Mouse (Mus musculus): ENCODE results near the gene Cdk17. TPM values are rescaled to one million over a fixed set of nuclear protein-coding genes. Genes with fewer than 3 reads are reported as not detected.
A peak's percentile ranks its signal among the peaks of the same experiment; 100 is the strongest.

The Cdk17 gene
- polyA plus RNA-seq, 1 experiment from 2014 or later: 15.4 TPM

DNA sequence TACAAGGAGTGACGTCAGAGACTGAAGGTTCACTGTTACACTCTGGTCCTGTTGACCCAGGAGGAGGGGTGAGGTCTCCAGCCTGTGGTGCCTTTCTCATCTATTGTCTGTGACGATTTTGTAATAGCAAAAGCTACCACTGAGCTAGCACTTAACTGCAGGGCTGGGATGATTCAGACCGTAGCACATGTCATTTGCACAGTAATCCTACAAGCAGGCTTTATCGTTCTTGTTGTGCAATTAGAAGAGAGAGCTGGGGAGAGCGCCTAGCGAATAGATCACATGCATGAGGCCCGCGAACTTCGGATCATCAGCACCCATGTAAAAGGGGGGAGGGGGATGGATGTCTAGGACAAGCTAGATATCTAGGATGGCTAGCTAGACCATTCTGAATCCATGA, 105.2 kb downstream of the Cdk17 start:
- no peaks in the 10 kb centered on the region for H3K9me3 ChIP-seq (replicated peaks)
- no peak overlapping the region for H3K4me3 ChIP-seq
- peaks cover 38% of the 10 kb centered on the region for H3K4me1 ChIP-seq
- peaks cover 96% of the 10 kb centered on the region for H3K36me3 ChIP-seq
- WGBS: 91% methylated on average over 9 of the region's 9 CpGs
- DNase-seq (ENCODE audit: low spot score): no peak
- no peak overlapping the region for H3K27ac ChIP-seq
- H3K27me3 ChIP-seq (ENCODE audit: low read depth, poor library complexity, severe bottlenecking): no peaks in the 10 kb centered on the region

DNA sequence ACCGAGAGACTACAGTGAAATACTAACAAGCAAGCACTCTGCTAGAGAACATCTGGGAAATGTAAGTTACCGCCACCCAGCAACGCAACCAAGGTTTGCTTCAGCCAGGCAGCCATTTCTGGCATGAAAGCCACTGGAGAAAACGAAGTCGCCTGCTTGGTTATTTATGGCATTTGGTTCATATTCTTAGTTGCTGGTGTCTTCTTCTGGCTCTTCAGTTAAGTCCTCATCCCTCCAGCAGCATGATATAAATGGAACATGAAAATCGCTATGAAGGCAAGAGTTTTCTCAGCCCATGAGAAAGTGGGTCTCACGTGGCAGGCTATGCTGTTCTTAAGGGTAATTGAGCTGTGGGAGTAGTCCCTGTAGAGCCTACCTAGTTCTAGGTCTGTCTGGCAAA, 105.8 kb downstream of the Cdk17 start:
- Histone ChIP-seq H3K27me3 (ENCODE audit: low read depth, poor library complexity, severe bottlenecking) (no peaks in the 10 kb centered on the region), H3K4me3 (no peak overlapping the region), H3K36me3 (peaks cover 94% of the 10 kb centered on the region), H3K9me3 (replicated peaks) (no peaks in the 10 kb centered on the region), H3K27ac (no peak overlapping the region), H3K4me1 (peaks cover 33% of the 10 kb centered on the region)
- no peak for DNase-seq (ENCODE audit: low spot score)
- 93% methylated on average over 7 of the region's 7 CpGs for WGBS

DNA sequence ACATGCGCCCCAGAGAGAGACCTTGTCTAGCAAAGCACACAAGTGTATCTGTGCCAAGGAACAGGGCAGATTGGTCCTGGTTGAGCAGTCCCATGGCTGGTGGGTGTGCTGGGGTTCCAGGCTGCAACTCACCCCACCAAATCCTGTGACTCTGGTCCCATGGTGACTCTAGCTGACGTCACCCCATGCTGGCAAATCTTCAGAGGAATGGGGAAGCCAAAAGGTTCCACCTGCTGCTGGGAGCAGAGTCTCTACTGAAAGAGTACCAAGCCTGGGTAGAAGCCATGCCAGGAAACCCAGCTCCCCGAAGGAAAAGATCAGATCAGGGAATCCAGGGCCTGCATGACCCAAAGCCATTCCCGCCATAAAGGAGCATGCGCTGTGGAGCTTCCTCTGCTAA, 106.8 kb downstream of the Cdk17 start:
- Histone ChIP-seq H3K4me3 (no peak overlapping the region), H3K36me3 (peaks cover 93% of the 10 kb centered on the region), H3K9me3 (replicated peaks) (no peaks in the 10 kb centered on the region), H3K4me1 (peaks cover 23% of the 10 kb centered on the region), H3K27me3 (ENCODE audit: low read depth, poor library complexity, severe bottlenecking) (no peaks in the 10 kb centered on the region), H3K27ac (no peak overlapping the region)
- no peak for DNase-seq (ENCODE audit: low spot score)
- WGBS: 91% methylated on average over 5 of the region's 5 CpGs

DNA sequence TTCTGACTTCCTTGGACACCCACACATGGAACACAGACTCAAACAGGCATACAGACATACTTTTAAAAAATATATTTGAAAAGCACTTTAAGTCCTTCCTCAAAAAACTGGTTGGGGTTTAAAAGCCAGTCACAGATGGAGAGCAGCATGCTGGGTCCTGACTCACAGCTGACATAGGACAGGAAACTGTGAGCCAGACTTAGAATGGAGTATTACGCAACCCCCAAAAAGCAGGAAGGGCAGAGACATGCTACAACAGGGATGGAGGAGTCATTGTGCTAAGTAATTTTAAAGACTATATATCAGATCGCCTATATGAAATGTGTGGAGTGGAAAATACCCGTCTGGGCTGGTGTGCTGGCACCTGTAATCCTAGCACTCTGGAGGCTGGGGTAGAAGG, 107.7 kb downstream of the Cdk17 start:
- H3K27ac ChIP-seq: no peak overlapping the region
- H3K27me3 ChIP-seq (ENCODE audit: low read depth, poor library complexity, severe bottlenecking): no peaks in the 10 kb centered on the region
- no peak for DNase-seq (ENCODE audit: low spot score)
- peaks cover 93% of the 10 kb centered on the region for H3K36me3 ChIP-seq
- WGBS: 93% methylated on average over 3 of the region's 3 CpGs
- no peaks in the 10 kb centered on the region for H3K9me3 ChIP-seq (replicated peaks)
- no peak overlapping the region for H3K4me3 ChIP-seq
- H3K4me1 ChIP-seq: peaks cover 15% of the 10 kb centered on the region

DNA sequence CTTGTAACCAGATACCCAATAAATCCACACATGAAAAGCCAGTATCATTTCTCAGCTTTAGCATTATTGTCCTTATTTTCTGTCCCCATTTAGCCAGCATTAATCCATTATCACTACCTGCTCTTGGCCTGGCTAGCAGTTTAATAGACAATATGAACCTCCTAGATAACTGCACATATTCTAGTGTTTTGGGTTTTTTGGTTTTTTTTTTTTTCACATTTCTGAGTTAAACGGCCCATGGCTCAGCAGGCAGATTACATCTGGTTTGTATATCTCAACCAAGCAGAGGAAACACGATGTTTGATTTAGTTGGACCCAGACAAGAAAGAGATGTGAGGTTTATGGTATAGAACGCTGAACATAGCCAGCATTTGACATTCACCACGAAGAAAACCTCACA, 109.1 kb downstream of the Cdk17 start:
- WGBS: 65% methylated on average over 4 of the region's 4 CpGs
- Histone ChIP-seq H3K36me3 (peaks cover 87% of the 10 kb centered on the region), H3K9me3 (replicated peaks) (no peaks in the 10 kb centered on the region), H3K4me3 (no peak overlapping the region), H3K27me3 (ENCODE audit: low read depth, poor library complexity, severe bottlenecking) (no peaks in the 10 kb centered on the region), H3K4me1 (peaks cover 16% of the 10 kb centered on the region), H3K27ac (no peak overlapping the region)
- DNase-seq (ENCODE audit: low spot score): no peak

DNA sequence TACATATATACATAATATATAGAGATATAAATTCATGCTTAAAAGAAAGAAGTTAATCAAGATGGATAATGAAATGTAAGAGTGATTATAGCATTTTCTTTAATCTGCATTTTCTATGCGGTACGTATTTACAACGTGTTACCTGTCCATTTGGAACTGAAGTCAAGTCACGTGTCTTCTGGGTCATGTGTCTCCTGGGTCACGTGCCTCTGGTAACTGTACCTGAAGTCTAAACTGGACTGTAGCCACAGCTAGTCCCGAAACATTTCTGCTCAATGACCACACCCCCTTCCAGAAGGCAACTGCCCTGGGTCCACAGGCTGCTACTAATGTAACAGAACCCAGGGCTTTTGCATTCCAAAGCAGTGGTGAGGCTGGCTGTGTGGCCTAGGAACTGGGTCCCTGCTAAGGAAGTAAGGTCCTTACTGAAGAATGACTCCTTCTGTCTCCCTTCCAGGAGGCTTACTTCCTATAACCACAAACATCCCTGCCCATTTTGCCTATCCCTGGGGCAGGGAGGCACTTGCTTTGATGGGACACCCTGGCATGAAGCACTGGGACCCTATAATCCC, 110.3 kb downstream of the Cdk17 start:
- 91% methylated on average over 6 of the region's 6 CpGs for WGBS
- no peak overlapping the region for H3K4me3 ChIP-seq
- peaks cover 87% of the 10 kb centered on the region for H3K36me3 ChIP-seq
- no peak for DNase-seq (ENCODE audit: low spot score)
- H3K9me3 ChIP-seq (replicated peaks): no peaks in the 10 kb centered on the region
- H3K27ac ChIP-seq: no peak overlapping the region
- no peaks in the 10 kb centered on the region for H3K27me3 ChIP-seq (ENCODE audit: low read depth, poor library complexity, severe bottlenecking)
- peaks cover 28% of the 10 kb centered on the region for H3K4me1 ChIP-seq

DNA sequence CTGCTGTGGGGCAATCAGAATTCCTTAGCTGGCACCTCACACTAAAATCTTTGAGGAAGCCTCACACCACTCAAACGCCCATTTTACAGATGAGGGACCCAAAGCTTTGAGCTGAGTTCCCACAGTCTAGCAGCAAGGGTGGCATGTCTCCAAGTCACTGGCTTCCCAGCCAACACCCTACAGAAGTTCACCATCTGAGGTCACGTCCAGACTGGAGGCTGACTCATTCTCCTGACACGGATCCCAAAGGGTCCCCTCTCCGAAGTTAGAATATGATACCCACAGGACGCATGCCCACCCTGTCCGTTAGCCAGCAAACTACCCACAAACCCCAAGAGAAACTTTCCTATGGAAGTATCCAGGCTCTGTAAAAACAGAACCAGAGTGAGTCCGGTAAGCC, 111.2 kb downstream of the Cdk17 start:
- no peak for DNase-seq (ENCODE audit: low spot score)
- no peak overlapping the region for H3K4me3 ChIP-seq
- WGBS: 89% methylated on average over 7 of the region's 7 CpGs
- H3K36me3 ChIP-seq: peaks cover 84% of the 10 kb centered on the region
- H3K27me3 ChIP-seq (ENCODE audit: low read depth, poor library complexity, severe bottlenecking): no peaks in the 10 kb centered on the region
- H3K9me3 ChIP-seq (replicated peaks): no peaks in the 10 kb centered on the region
- H3K27ac ChIP-seq: no peak overlapping the region
- H3K4me1 ChIP-seq: peaks cover 37% of the 10 kb centered on the region

DNA sequence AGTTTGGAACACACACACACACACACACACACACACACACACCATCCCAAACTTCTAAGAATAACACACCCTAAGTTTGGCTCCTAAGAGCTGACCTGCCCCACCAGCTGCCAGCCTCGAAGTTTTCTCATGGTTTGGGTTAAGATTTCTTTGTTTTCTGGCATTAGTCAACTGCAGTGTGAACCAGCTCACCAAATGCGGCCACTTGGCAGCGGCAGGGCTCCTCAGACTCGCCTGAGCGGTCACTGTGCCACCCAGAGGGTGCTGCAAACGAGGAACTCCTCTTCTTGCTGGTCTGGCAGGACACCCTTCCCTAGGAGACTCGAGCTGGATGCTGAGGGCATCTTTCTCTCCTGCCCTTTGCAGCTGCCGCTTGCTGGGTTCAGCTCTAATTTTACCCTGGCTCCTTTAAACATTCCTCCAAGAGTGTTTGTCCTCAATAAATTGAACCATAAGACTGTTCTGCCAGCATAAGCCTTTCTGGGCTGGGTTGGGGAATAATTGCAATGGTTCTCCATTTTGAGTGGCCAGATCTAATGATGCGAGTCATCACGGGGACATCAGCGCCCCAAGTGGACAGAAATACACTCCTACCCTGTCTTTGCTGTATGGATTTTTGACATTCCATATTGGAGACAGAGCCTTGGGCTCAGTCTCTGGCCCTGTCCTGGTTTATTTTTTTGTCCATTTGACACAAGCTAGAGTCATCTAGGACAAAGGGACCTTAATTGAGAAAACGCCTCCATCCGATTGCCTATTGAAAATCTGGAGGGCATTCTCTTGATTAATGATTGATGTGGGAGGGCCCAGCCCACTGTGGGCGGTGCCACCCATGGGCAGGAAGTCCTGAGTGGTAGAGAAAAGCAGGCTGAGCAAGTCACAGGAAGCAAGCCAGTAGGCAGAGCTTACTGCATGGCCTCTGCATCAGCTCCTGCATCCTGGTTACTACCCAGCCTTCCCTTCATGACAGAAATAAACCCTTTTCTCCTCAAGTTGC, 112.6 kb downstream of the Cdk17 start:
- peaks cover 49% of the 10 kb centered on the region for H3K4me1 ChIP-seq
- H3K27ac ChIP-seq: no peak overlapping the region
- no peaks in the 10 kb centered on the region for H3K27me3 ChIP-seq (ENCODE audit: low read depth, poor library complexity, severe bottlenecking)
- no peaks in the 10 kb centered on the region for H3K9me3 ChIP-seq (replicated peaks)
- WGBS: 83% methylated on average over 14 of the region's 14 CpGs
- no peak for DNase-seq (ENCODE audit: low spot score)
- peaks cover 83% of the 10 kb centered on the region for H3K36me3 ChIP-seq
- H3K4me3 ChIP-seq: no peak overlapping the region

DNA sequence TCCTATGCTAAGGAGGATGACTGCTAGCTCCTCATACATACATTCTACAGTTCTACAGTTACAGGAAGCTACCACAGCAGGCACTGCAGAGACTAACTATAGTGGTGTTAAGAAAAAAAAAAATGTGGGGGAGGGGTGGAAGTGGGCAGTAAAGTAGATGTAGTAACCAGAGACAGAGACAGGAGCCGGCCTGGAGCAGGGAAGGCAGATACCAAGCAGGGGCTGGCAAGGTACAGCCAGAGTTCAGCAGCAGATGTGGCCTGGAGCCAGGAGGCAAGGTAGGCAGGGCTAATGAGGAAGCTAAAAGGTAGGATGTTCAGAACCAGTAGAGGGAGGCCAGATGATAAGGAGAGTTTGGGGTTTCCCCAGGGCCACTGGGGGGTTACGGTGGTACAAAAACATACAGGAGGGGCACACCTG, 113.6 kb downstream of the Cdk17 start:
- Histone ChIP-seq H3K27ac (no peak overlapping the region), H3K36me3 (peaks cover 83% of the 10 kb centered on the region), H3K4me3 (no peak overlapping the region), H3K4me1 (peaks cover 49% of the 10 kb centered on the region), H3K27me3 (ENCODE audit: low read depth, poor library complexity, severe bottlenecking) (no peaks in the 10 kb centered on the region), H3K9me3 (replicated peaks) (no peaks in the 10 kb centered on the region)
- 57% methylated on average over 2 of the region's 2 CpGs for WGBS
- DNase-seq (ENCODE audit: low spot score): no peak

DNA sequence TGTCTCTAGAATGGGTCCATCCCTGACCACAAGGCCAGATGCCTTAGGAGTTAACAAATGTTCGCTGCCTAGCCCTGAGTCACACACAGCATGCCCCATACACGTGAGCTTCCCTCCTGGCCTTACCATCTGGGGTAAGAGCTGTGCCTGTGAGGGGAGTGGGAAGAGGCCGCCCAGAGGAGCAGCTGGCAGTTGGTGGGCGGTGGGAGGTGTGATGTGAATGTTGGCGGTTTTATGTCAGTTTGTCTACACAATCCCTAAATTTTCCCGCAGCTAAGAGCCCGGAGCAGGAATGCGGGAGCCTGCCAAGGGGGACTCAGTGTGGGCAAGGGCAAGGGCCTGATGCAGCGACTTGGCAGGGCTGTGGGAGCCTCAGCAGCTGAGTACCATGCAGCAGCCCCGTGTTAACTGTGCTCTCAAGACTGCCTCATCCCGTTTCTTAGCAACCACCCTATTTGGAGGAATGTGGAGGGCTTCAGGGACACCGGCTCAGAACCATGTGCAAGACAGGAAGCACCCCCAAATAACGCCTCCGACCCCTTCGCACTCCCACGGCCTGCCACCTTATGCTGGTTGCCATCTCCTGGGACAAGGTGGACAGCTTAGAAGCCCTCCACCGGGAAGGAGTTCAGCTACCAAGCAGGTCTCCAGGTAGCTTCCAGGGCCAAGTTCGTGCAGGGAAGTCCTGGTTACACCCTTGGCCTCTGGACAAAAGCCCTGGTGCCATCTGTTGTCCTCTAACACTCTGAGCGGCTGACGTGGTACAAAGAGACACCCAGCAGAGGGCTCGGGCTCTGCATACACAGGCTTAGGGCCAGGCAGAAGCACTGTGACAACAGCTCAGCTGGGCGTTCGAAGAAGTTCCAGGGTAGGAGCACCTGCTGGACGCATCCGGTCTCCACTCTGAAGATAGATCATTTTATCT, 114.8 kb downstream of the Cdk17 start:
- H3K9me3 ChIP-seq (replicated peaks): no peaks in the 10 kb centered on the region
- peaks cover 86% of the 10 kb centered on the region for H3K36me3 ChIP-seq
- no peaks in the 10 kb centered on the region for H3K27me3 ChIP-seq (ENCODE audit: low read depth, poor library complexity, severe bottlenecking)
- H3K4me1 ChIP-seq: peaks cover 43% of the 10 kb centered on the region
- WGBS: 54% methylated on average over 25 of the region's 25 CpGs
- DNase-seq (ENCODE audit: low spot score): no peak
- H3K27ac ChIP-seq: 0 out of 2 replicates have a peak overlapping the region, but pooled peaks have one; percentile 1
- H3K4me3 ChIP-seq: no peak overlapping the region

DNA sequence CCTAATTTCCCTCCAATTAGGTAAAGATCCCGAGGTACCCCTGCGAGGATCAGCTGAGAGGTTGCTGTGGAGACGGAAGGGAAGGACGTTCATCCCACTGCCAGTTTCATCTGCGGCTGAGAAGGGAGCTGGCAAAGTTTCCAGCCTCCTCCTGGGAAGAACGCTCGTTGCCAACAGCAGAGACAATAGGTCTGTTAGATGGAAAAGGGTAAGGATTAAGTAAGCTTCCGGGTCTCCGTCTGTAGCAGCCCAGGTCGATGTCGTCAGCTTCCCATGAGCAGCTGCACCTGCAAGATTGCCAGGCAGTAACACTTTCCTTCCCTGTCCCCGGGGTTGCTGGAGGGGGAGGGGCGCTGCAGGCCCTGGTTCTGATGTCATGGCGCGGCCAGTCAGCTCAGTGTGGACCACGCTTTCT, 115.7 kb downstream of the Cdk17 start:
- Histone ChIP-seq H3K27me3 (ENCODE audit: low read depth, poor library complexity, severe bottlenecking) (no peaks in the 10 kb centered on the region), H3K9me3 (replicated peaks) (no peaks in the 10 kb centered on the region), H3K27ac (0 out of 2 replicates have a peak overlapping the region, but pooled peaks have one; percentile 32), H3K4me3 (no peak overlapping the region), H3K4me1 (peaks cover 43% of the 10 kb centered on the region), H3K36me3 (peaks cover 88% of the 10 kb centered on the region)
- WGBS: 10% methylated on average over 16 of the region's 16 CpGs
- DNase-seq (ENCODE audit: low spot score): peak; percentile 60

DNA sequence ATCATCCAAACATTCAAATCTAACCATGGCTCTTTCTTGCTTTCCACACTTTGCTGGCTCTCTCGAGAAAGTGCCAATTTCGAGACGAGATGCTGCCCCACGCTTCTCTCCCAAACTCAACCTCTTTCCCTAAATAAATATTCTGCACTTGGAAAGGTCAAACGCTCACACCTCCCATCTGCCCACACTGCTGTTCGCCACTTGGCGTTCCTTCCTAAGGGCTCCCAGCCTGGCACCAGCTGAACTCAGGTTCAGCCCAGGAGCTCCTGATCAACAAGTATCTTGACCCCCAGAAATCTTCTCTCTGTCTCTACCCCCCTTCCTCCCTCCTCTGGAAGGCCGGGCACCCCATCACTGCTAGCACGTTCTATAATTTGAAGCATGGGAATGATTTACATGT, 116.2 kb downstream of the Cdk17 start:
- WGBS: 62% methylated on average over 9 of the region's 9 CpGs
- no peak for DNase-seq (ENCODE audit: low spot score)
- H3K27me3 ChIP-seq (ENCODE audit: low read depth, poor library complexity, severe bottlenecking): no peaks in the 10 kb centered on the region
- peaks cover 43% of the 10 kb centered on the region for H3K4me1 ChIP-seq
- H3K36me3 ChIP-seq: peaks cover 90% of the 10 kb centered on the region
- no peak overlapping the region for H3K4me3 ChIP-seq
- H3K9me3 ChIP-seq (replicated peaks): no peaks in the 10 kb centered on the region
- no peak overlapping the region for H3K27ac ChIP-seq

Data from limb, embryonic 10.5 days (tissue).